Mouse (Mus musculus) hindbrain, embryonic 13.5 days (tissue): ENCODE measurements around the gene 2010111I01Rik. TPM values are rescaled to one million over a fixed set of nuclear protein-coding genes. Genes with fewer than 3 reads are reported as not detected.

Experiments used
- ATAC-seq: fragments of 200-750 bp; cut with Nextera tagmentation; 2 replicates; pipeline ENCODE4 v1.8.0; 2017; ENCODE audit warnings: moderate TSS enrichment; ENCODE audit not compliant: low FRiP score
- H3K27ac ChIP-seq: fragments of 300-500 bp; sonication (generic); 2 replicates; pipeline ENCODE4 v1.5.1; 2015; ENCODE audit warnings: inconsistent platforms, mild to moderate bottlenecking, moderate library complexity
- H3K27me3 ChIP-seq: fragments of 300-500 bp; sonication (generic); 2 replicates; pipeline ENCODE4 v1.6.1; 2015; ENCODE audit warnings: mild to moderate bottlenecking, inconsistent platforms
- H3K36me3 ChIP-seq: fragments of 300-500 bp; sonication (generic); 2 replicates; pipeline ENCODE4 v1.6.1; 2015; ENCODE audit warnings: mild to moderate bottlenecking, inconsistent platforms
- H3K4me1 ChIP-seq: fragments of 300-500 bp; sonication (generic); replicated peaks from 2 replicates; pipeline ENCODE4 v1.6.1; 2015; ENCODE audit warnings: inconsistent platforms
- H3K4me2 ChIP-seq: fragments of 300-500 bp; sonication (generic); 2 replicates; pipeline ENCODE4 v1.6.1; 2015; ENCODE audit warnings: inconsistent platforms, mild to moderate bottlenecking, moderate library complexity
- H3K4me3 ChIP-seq: fragments of 300-500 bp; sonication (generic); 2 replicates; pipeline ENCODE4 v1.5.1; 2015; ENCODE audit warnings: mild to moderate bottlenecking, inconsistent platforms
- H3K9ac ChIP-seq: fragments of 300-500 bp; sonication (generic); 2 replicates; pipeline ENCODE4 v1.6.1; 2015; ENCODE audit warnings: mild to moderate bottlenecking, inconsistent platforms
- H3K9me3 ChIP-seq: fragments of 300-500 bp; sonication (generic); 2 replicates; pipeline ENCODE4 v1.6.1; 2016; ENCODE audit warnings: inconsistent platforms
- whole genome bisulfite sequencing: fragments of 180-500 bp; shearing (Covaris S2); methylation state at CpG from one replicate; pipeline ENCODE4 v1.1.7; 2015; 5-methylcytosine and 5-hydroxymethylcytosine counted together
- polyA plus RNA-seq: library from polyadenylated mRNA; unstranded; fragments of >200 nt; fragmentation: Nextera tagmentation; extraction: Ambion mirVana; gene quantifications from 2 replicates; pipeline ENCODE4 v1.2.1, GENCODE M21; 2015

Gene 2010111I01Rik
- polyA plus RNA-seq, 1 experiment from 2014 or later, result 36.5 TPM

GRCm38 (mm10) chr13:63112598-63113372, 148.1 kb downstream of the 2010111I01Rik start:
- 52% methylated on average over 10 of the region's 10 CpGs for WGBS
- no peaks in the 10 kb centered on the region for H3K9me3 ChIP-seq
- no peak for ATAC-seq

GRCm38 (mm10) chr13:63113881-63114301, 149.2 kb downstream of the 2010111I01Rik start:
- Histone ChIP-seq H3K27ac (no peak overlapping the region), H3K4me1 (peaks cover 15% of the 10 kb centered on the region), H3K4me2 (no peak overlapping the region), H3K27me3 (no peaks in the 10 kb centered on the region), H3K9ac (no peak overlapping the region), H3K36me3 (no peaks in the 10 kb centered on the region), H3K9me3 (no peaks in the 10 kb centered on the region), H3K4me3 (no peak overlapping the region)
- ATAC-seq, result no peak
- 64% methylated on average over 4 of the region's 4 CpGs for WGBS

More at GRCm38 (mm10) chr13:63112598-63113372, 148.1 kb downstream of the 2010111I01Rik start:
- no peak overlapping the region for H3K4me3 ChIP-seq
- no peaks in the 10 kb centered on the region for H3K27me3 ChIP-seq
- peak overlapping the region; percentile 8; the same call in 1 of the 2 replicates for H3K27ac ChIP-seq
- H3K4me1 ChIP-seq, result peaks cover 15% of the 10 kb centered on the region
- H3K36me3 ChIP-seq, result no peaks in the 10 kb centered on the region
- no peak overlapping the region for H3K4me2 ChIP-seq
- no peak overlapping the region for H3K9ac ChIP-seq

DNA sequence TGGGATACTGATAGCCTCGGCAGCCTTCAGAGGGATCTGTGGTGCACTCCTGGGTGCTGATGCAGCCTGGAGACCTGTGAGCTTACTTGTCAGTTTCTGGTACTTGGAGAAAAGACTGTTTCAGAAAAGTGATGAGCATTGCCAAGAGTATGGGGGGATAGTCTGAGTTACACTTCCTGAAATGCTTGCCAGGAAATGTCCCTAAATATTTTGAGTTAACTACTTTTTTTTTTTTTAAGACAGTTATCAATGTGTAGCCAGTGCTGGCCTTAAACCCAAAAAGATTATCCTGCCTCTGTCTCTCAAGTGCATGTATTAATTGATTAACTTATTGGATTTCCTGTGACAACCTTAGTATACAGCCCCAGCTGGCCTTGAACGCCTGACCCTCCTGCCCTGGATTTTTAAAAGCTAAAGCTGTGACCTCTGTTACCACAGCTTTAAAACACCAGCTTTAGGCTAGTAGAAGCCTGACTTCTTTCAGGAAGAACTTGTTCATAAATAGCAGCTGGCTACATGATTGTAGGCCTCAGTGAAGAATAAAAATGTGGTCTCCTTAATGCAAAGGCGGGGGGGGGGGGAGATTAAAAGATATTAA, 150.6 kb downstream of the 2010111I01Rik start:
- peaks cover 15% of the 10 kb centered on the region for H3K4me1 ChIP-seq
- no peak for ATAC-seq
- no peaks in the 10 kb centered on the region for H3K27me3 ChIP-seq
- no peaks in the 10 kb centered on the region for H3K9me3 ChIP-seq
- H3K4me2 ChIP-seq, result no peak overlapping the region
- no peak overlapping the region for H3K9ac ChIP-seq
- 85% methylated on average over 3 of the region's 3 CpGs for WGBS
- H3K36me3 ChIP-seq, result no peaks in the 10 kb centered on the region
- H3K4me3 ChIP-seq, result no peak overlapping the region
- no peak overlapping the region for H3K27ac ChIP-seq

DNA sequence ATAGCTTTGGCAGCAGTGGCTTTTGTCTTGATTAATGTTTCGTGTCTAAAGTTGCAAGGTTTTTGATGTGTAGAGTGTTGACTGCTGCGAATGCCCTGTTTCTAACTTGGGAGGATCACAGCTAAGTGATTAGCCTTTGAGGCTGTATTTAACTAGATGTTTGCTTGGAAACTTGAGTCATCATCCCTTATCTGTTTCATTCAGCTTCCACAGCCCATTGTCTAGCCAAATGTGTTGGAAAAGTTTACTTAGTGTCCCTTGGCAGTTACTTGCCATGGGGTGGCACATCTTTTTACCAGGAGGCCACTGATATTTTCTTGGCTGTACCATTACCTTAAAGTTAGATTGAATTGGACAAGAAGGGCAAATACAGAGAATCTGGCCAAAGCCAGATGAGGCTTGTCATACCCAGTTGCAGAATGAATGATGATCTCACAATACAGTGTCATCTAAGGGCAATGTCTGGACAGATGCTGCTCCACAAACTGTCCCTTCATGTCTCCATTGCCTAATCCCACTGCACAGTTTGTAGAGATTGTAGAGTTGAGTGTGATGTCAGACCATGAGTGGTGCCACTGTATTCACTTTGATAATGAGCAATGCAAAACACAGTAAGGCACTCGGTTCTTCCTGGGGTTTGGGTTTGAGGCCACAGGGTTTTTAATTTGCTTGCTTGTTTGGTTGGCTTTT, 152.9 kb downstream of the 2010111I01Rik start:
- ATAC-seq, result no peak

DNA sequence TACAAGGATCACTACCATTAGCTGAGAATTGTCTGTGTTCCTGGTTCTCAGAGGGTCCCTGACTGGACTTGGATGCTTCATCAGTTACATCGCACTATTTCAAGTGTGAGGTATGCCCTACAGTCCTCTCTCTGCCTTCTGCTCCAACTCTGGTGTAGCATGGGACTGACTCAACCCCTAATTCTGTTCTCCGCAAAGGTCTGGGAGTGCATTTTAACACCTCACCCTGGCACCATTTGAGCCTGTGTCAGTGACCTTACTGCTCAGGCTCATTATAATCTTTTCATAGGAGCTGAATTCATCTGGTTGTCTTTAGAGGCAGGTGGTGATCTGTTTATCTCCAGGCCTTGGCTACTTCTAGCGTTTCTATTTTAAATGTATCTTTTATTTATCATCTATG, 154.0 kb downstream of the 2010111I01Rik start:
- Histone ChIP-seq H3K27ac (no peak overlapping the region), H3K4me2 (no peak overlapping the region), H3K36me3 (no peaks in the 10 kb centered on the region), H3K9ac (no peak overlapping the region), H3K4me3 (no peak overlapping the region), H3K4me1 (0 out of 2 replicates have a peak, but pooled peaks cover 4% of the 10 kb centered on the region), H3K9me3 (no peaks in the 10 kb centered on the region), H3K27me3 (no peaks in the 10 kb centered on the region)
- 92% methylated on average over 3 of the region's 3 CpGs for WGBS
- no peak for ATAC-seq

More for the DNA sequence above, 152.9 kb downstream of the 2010111I01Rik start:
- no peak overlapping the region for H3K4me3 ChIP-seq
- H3K9ac ChIP-seq, result no peak overlapping the region
- no peaks in the 10 kb centered on the region for H3K36me3 ChIP-seq
- H3K27me3 ChIP-seq, result no peaks in the 10 kb centered on the region
- H3K4me2 ChIP-seq, result no peak overlapping the region
- WGBS, result 86% methylated on average over 3 of the region's 3 CpGs
- no peaks in the 10 kb centered on the region for H3K9me3 ChIP-seq
- H3K27ac ChIP-seq, result no peak overlapping the region
- peaks cover 11% of the 10 kb centered on the region for H3K4me1 ChIP-seq

DNA sequence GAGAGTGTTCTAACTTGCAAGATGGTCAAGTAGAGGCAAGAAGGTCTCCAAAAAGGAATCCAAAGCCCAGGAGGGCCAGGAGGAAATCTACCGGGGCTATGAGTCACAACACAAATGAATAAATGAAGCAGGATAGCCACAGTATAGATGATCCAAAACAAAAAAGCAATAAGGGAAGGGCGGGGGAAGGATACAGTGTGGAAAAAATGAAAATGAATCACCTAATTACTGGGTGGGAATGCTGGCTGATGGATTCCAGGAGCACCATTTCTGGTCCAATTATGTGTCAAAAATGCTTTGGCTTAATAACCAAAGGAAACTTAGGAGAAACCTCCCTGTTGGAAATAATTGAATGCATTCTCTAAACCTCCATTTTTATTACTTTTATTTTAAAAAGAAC, 155.6 kb downstream of the 2010111I01Rik start:
- H3K9me3 ChIP-seq, result no peaks in the 10 kb centered on the region
- 93% methylated on average over 2 of the region's 2 CpGs for WGBS
- no peaks in the 10 kb centered on the region for H3K36me3 ChIP-seq
- no peak overlapping the region for H3K27ac ChIP-seq
- no peak for ATAC-seq
- no peak overlapping the region for H3K9ac ChIP-seq
- H3K4me1 ChIP-seq, result no peaks in the 10 kb centered on the region
- H3K4me3 ChIP-seq, result no peak overlapping the region
- H3K4me2 ChIP-seq, result no peak overlapping the region
- H3K27me3 ChIP-seq, result no peaks in the 10 kb centered on the region

- Histone ChIP-seq H3K4me2 (no peak overlapping the region), H3K4me3 (no peak overlapping the region), H3K27ac (no peak overlapping the region), H3K27me3 (no peaks in the 10 kb centered on the region), H3K9me3 (0 out of 2 replicates have a peak, but pooled peaks cover under 1% of the 10 kb centered on the region), H3K4me1 (no peaks in the 10 kb centered on the region), H3K9ac (no peak overlapping the region), H3K36me3 (no peaks in the 10 kb centered on the region)
- 86% methylated on average over 4 of the region's 4 CpGs for WGBS
- no peak for ATAC-seq
These were observed 157.1 kb downstream of the 2010111I01Rik start for GRCm38 (mm10) chr13:63121747-63122146.

- WGBS, result 57% methylated on average over 3 of the region's 3 CpGs
- ATAC-seq, result no peak
- Histone ChIP-seq H3K9ac (no peak overlapping the region), H3K27me3 (no peaks in the 10 kb centered on the region), H3K36me3 (peaks cover 5% of the 10 kb centered on the region), H3K4me3 (no peak overlapping the region), H3K27ac (no peak overlapping the region), H3K9me3 (peaks cover 12% of the 10 kb centered on the region), H3K4me2 (no peak overlapping the region), H3K4me1 (no peaks in the 10 kb centered on the region)
These were observed 161.5 kb downstream of the 2010111I01Rik start for GRCm38 (mm10) chr13:63126206-63126605.

GRCm38 (mm10) chr13:63127516-63127915, 162.8 kb downstream of the 2010111I01Rik start:
- 91% methylated on average over 1 of the region's 1 CpGs for WGBS

GRCm38 (mm10) chr13:63134879-63135421, 170.3 kb downstream of the 2010111I01Rik start:
- H3K27me3 ChIP-seq, result no peaks in the 10 kb centered on the region
- ATAC-seq, result no peak
- H3K9ac ChIP-seq, result no peak overlapping the region
- peaks cover 5% of the 10 kb centered on the region for H3K4me1 ChIP-seq
- 81% methylated on average over 5 of the region's 5 CpGs for WGBS
- H3K4me2 ChIP-seq, result no peak overlapping the region
- no peaks in the 10 kb centered on the region for H3K9me3 ChIP-seq
- H3K4me3 ChIP-seq, result no peak overlapping the region
- H3K36me3 ChIP-seq, result no peaks in the 10 kb centered on the region
- no peak overlapping the region for H3K27ac ChIP-seq

More at GRCm38 (mm10) chr13:63127516-63127915, 162.8 kb downstream of the 2010111I01Rik start:
- Histone ChIP-seq H3K4me3 (no peak overlapping the region), H3K36me3 (peaks cover 5% of the 10 kb centered on the region), H3K9ac (no peak overlapping the region), H3K27ac (no peak overlapping the region), H3K4me2 (no peak overlapping the region), H3K9me3 (peaks cover 12% of the 10 kb centered on the region), H3K4me1 (no peaks in the 10 kb centered on the region), H3K27me3 (no peaks in the 10 kb centered on the region)
- ATAC-seq, result no peak

DNA sequence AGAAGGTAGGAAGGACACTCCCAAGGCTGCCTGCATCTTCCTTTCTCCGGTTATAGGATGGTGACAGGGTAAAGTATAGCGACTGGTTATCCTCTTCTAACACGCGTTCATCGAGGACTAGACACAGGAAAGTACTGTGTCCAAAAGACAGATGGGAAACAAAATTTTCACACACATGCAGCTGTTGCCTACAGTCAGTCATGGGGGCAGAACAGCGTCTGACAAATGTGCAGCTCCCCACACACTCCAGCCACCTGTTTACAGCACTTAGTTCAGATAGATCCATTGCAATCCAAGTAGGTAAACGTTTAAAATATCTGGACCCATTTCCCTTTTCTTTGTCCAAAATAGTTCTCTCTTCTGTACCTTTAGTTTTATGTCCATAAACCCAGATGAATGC, 171.3 kb downstream of the 2010111I01Rik start:
- WGBS, result 92% methylated on average over 7 of the region's 7 CpGs
- ATAC-seq, result no peak
- no peak overlapping the region for H3K27ac ChIP-seq
- H3K4me2 ChIP-seq, result no peak overlapping the region
- H3K4me1 ChIP-seq, result peaks cover 5% of the 10 kb centered on the region
- H3K4me3 ChIP-seq, result no peak overlapping the region
- no peaks in the 10 kb centered on the region for H3K9me3 ChIP-seq
- no peaks in the 10 kb centered on the region for H3K27me3 ChIP-seq
- no peak overlapping the region for H3K9ac ChIP-seq
- no peaks in the 10 kb centered on the region for H3K36me3 ChIP-seq

DNA sequence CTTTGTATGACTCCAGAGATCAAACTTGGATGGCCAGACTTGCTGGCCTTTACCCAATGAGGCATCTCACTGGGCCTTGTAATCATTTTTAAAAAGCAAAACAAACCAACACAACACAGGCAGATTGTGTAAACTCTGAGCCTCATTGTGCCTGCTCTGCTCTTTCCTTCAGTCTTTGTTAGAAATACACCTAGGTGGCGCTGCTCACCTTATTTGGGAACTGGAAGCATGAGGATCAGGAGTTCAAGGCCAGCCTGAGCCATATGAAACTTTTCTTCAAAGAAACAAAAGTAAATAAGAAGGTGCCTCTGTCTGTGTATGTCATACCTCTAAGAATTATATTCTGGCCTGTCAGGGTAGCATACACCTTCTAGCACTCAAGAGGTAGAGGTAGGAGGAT, 172.1 kb downstream of the 2010111I01Rik start:
- Histone ChIP-seq H3K27me3 (no peaks in the 10 kb centered on the region), H3K9me3 (no peaks in the 10 kb centered on the region), H3K4me2 (no peak overlapping the region), H3K4me1 (peaks cover 5% of the 10 kb centered on the region), H3K36me3 (no peaks in the 10 kb centered on the region), H3K4me3 (no peak overlapping the region), H3K9ac (no peak overlapping the region), H3K27ac (no peak overlapping the region)
- no peak for ATAC-seq
- WGBS, result 81% methylated on average over 1 of the region's 1 CpGs
